Mouse (Mus musculus): ENCODE results near the gene Map4k5.

- TF ChIP-seq CTCF (IDR thresholded peaks at IDR 0.05; ENCODE audit: low read depth, low read length) (no peak), POLR2A (IDR thresholded peaks at IDR 0.05; ENCODE audit: insufficient read depth, low read length) (no peak)
These were observed 44.7 kb upstream of the Map4k5 start for GRCm38 (mm10) chr12:69937731-69938130.

Measured in ES-Bruce4 (cell line).